Mouse (Mus musculus): Measurements from ENCODE around the gene Trmt5.
A peak's percentile ranks its signal among the peaks of the same experiment; 100 is the strongest.

Trmt5 gene

DNA sequence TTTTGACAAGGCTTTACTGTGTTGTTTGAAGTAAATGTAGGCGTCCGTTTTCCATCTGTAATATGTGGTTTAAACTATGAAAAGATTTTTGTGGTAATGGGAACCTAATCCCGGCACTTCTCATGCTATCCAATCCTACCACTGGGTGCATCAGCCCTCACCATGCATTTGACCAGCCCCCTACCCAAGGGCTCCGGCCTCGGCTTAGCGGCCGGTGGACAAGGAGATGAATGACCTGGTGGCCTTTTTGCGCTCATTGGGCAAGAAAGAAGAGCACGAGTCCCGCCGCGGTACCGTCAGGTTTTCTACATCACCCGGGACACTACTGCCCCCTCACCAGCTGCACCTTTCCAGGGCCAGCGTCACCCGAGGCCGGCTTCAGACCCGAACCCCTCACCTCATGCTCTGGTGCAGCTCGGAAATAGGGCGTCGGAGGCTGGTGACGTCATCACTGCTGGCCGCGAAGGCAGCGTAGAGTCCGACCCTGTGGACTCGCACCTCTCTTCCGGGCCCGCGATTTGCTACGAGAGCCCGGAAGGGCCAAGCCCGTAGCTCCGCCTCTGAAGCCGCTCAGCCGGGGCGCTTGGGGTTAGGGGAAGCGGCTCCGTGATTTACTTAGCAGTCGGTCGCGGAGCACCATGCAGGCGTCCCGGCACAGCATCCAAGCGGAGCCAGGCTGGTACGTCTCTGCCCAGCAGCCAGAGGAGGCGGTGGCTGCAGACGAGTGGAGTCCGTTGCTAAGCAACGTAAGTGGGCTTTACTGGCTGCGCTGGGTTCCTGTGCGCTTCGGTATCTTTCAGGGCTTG, at the start of gene Trmt5, which contains the start of gene Slc38a6:
TSS of gene Trmt5 (minus strand) at position 424 of the 806 bp plus-strand sequence.
TSS of gene Slc38a6 (plus strand) at position 493 of the 806 bp plus-strand sequence.
- DNase-seq, result peak; percentile 87

DNA sequence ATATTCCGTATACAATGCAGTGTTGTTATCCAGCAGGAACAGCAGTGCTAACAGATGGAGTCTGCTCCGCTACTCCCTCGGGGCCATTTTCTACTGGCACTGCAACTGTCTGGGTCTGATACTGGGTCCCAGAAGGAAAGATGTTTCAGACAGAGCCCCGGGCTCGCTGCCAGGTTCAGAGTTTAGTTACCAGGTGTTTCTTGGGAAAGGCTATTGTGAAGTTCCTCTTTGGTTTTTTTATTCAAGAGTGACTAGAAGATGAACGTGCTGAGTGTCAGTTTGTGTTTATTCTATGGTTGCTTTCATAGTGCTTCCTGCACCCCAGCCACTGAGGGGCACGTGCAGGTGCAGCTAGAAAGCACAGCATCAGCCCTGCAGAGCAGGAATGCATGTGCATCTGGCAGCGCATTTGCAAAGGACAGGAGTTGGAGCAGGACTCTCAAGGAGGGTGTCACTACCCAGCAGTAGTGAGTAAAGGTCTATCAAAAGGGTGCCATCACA, 47.6 kb upstream of the Trmt5 start:
- DNase-seq, result no peak

DNA sequence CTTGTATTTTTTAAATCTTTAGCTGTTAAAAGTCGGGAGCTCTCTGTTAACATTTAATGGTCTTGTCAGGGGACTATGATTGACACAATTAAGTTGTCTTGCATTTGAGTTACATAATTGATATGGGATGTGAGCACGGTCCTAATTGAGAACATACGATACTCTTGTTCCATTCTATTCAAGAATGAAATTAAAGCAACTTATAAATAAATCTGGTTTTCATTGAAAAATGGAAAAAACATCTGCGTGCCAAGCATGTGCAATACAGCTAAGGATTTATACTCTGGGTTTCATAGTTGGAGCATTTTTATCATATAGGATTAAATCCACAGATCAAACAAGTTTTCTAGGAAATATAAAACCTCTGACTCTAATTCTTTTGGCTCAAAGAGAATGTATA, 46.2 kb upstream of the Trmt5 start:
- no peak for DNase-seq

DNA sequence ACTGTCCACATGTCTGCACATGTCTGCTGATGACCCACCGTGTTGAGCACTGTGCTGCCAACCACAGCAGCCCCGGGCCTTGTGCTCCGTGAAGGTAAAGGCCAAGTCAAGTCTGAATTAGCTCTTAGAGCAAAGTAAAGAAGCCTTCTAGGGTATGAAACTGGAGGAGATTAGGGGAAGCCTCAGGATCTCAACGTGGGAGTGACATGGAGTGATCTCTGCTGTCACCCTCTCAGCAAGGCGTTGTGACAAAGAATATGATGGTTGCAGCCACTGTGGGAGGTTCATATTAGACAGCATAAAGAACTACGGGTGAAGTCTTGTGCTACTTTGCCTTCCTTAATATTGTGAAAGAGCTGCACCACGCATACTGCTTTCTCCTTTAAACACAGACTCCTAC, 43.7 kb upstream of the Trmt5 start:
- no peak for DNase-seq

DNA sequence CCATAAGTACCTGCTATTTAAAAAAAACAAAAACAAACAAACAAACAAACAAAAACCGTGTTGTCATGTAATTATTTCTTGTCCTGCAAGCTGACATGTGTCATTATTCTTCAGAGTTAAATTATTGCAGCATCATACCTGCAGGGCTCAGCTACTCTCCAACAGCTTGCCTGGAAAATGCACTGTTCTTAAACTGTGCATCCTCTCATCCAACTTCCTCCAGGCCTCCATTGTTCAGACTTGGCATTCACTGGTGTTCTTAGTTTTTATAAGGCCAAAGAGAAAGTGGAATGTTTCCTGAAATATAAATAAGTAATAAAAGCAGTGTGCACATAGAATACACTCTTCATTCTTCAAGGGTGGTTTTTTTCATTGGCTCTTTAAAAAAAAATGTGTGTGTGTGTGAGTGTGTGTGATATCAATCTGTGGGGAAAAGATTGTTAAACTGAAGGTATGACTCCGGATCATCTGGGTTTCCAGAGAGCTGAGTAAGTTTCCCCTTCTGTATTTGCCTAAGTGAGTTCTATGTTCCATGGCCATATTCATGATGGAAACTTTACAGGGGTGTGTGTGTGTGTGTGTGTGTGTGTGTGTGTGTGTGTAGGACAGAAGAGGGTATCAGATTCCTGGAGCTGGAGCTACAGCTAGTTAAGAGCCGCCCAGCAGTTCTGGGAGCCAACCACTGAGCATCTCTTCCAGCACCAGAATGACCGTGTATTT, 42.1 kb upstream of the Trmt5 start:
- DNase-seq, result no peak

DNA sequence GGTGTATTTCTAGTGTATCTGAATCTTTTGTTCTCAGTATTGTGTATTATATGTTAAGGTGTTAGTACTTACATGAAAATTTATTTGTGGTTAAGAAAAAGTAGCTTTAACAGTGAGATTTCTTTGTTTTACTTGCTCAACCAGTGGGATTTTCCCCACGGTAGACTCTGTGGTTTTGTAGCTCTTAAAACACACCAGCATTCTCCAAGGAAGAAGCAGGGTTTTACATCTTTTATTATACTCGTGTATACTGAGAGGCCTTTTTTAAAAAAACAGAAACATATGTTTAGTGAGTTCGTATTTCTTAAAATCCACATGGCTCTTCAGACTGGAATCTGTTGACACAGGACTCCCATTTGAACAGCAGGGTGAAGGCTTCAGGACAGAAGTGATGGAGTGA, 40.9 kb upstream of the Trmt5 start:
- no peak for DNase-seq

DNA sequence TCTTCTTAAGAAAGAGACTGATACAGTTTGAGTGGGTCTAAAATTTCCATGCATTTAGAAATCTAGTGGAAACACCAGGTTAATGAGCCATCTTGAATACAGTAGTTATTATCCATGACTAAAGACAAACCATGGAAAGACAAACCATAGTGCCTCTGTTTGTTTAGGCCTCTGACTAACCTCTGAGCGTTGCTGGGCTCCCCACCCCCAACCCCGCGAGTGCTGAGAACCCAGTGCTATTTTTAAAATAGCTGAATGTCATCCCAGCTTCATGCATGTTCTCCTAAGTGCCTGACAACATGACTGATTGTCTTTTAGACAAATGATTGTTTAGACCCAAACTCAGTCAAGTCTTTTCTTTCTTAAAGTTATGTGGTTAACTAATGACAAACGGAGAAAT, 39.1 kb upstream of the Trmt5 start:
- no peak for DNase-seq

DNA sequence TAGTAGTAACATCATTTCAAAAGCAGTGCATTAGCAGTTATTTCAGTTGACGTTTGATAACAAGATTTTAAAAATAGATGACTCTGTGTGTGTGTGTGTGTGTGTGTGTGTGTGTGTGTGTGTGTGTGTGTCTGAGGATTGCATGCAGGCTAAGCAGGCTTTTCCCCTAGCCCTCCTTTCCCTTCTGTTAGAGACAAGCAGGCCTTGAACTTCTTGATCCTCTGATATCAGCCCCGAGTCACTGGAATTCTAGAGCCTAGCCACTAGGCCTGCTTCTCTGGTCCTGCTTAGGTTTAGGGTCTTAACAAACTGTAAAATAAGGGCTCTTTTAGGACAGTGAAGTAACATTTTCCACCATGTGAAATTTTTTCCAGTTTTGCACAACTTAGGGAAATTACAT, 38.7 kb upstream of the Trmt5 start:
- DNase-seq, result no peak

DNA sequence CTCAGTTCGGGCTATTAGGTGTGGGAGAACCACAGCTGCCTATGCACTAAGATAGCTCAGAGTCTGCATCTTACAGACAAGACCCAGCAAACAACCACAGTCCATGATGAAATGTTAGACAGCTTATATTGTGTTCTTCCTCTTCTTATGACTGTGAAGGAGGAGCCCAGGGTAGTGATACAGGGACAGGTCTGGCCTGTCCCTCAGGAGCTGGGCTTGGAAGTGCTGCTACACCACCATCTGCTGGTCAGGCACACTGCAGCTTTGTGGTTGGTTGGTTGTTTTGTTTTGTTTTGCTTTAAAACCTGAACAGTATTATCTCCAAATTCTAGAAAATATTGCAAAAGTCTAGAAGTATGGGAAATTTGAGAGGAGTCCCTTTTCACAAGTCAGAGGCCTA, 38.2 kb upstream of the Trmt5 start:
- no peak for DNase-seq

DNA sequence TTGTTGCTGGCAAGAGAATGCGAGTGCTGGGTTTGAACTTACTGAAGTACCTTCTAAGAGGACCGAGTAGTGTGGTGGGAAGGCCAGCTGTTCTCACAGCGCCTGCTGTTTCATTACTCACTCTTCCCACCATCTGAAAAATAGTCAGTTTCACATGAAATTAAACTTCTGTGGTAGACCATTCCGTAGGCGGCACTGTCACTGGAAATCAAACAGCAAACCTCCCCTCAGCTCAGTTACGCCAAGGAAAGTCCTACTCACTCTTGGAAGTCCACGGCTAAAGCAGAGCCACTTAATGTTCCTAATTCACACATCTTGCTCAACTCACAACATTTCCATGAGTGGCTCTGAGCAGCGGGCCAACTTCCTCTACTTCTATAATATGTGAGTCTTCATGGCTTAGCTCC, 37.7 kb upstream of the Trmt5 start:
- no peak for DNase-seq

DNA sequence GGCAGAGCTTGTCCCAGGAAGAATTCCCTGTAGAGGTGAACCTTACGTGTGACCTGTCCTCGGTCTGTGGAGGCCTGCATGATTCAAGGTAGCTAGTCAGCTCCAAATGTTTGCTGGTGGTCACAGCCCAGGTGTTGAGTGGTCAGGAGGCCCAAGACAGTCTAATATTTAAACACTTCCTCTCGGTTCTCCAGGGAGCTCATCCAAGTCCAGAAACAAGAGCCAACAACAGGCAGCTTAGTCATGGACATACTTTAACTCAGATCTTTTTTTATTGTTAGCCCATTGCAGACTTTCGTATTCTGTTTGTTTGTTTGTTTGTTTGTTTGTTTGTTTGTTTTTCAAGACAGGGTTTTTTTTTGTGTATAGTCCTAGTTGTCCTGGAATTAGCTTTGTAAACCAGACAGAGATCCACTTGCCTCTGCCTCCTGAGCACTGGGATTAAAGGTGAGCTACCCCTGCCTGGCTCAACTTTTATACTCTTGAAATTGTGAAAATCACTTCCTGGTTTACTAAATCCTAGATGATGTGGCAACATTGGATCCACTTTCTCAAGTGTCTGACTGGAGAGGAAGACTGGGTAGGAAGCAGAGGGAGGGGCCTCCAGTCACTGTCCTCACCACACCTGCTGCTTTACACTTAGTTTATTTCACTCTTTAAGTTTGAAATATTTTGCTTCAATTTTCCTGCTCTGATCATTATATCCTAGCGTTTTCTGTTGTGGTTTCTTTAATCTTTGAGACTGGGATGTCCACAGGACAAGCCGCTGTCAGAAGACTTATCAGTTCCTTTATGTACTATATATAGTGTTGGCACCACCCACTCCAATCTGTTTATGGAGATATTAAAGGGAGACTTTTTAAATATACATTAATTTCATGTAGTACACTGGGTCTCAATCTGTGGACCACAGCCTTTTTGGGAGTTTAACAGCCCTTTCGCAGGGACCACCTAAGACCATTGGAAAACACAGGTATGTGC, 31.5 kb upstream of the Trmt5 start:
- no peak for DNase-seq

DNA sequence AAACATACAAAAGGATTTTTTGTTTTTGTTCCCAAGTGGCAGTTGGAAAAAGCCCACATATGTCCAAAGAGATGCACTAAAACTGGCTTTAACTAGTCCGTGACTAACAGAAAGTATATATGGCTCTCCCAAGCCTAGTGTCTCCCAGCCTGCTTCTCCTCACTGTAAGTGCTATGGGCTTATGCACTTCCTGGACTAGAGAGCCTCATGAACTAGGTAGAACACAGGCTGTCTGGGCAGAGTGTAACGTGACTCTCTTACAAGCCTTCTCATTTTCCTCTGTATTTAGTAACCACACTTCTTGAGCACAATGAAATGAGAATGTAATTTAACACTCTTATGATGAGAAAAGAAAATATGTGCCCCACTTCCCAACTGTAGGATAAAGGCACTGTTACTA, 22.2 kb upstream of the Trmt5 start:
- DNase-seq, result no peak

DNA sequence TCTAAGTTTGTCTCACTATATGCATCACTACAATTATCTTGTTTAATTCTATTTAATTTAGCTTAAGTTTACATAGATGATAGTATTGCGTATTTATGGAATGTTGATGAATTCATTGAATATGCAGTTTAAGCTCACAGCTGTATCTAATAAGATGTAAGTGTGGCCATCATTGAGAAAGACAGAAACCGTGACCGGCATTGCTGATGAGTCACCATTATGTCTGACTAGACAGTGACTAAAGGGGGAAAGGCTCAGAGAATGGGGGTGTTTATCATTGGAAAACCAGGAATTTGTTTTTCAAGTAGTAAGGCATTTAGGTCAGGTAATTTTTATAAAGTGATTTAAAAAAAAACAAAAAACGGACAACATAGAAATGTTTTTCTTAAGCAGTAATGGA, 21.2 kb upstream of the Trmt5 start:
- no peak for DNase-seq

DNA sequence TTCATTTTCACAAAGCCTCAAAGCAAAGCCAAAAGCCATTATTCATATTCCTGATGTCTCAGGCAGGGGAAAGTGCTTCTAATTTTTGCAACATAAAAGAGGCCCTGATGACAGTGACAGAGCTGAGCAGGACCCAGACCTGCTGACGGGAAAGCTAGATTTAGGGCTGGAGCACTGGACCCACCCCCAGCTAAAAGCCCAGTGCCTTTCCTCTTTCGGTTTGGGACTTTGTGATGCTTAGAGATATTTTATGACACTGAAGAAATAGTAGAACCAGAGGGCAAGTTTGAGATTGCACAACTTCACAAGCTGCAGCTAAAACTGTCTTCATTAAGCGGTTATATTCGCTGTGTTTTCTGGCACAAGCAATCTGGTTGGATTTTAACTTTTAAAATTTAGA, 18.1 kb upstream of the Trmt5 start:
- no peak for DNase-seq

DNA sequence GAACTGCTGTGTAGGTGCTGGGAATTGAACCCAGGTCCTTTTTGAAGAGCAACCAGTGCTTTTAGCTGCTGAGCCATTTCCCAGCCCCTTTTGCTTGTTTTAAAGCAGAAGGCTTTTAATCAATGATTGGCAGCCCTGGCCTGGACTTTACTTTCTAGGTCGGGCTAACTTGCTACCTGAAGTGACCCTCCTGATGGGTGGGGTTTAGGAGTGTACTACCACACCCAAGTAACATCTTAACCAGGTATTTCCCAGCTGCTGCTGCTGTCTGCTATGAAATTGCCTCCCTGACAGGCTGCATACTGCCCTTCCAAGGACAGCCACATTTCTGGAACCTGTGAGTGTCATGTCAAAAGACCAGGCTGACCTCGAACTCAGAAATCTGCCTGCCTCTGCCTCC, 14.0 kb upstream of the Trmt5 start:
- no peak for DNase-seq

DNA sequence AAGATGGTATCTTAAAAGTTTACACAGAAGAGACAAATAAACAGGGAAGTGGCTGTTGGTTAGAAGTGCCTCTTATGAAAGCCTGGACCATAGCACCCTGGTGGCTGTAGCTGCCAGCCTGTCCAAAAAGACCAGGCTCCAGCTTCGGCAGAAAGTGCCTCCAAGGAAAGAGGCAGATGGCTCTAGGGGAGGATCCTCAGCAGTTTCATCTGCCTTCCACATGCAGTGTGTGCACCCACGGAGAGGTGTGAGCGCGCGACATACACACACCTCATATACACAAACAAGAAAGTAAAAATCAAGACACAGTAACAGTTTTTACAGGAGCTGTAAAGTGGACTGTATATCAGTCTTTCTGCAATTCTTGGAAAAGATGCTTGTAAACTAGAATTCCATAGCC, 12.1 kb upstream of the Trmt5 start:
- no peak for DNase-seq

DNA sequence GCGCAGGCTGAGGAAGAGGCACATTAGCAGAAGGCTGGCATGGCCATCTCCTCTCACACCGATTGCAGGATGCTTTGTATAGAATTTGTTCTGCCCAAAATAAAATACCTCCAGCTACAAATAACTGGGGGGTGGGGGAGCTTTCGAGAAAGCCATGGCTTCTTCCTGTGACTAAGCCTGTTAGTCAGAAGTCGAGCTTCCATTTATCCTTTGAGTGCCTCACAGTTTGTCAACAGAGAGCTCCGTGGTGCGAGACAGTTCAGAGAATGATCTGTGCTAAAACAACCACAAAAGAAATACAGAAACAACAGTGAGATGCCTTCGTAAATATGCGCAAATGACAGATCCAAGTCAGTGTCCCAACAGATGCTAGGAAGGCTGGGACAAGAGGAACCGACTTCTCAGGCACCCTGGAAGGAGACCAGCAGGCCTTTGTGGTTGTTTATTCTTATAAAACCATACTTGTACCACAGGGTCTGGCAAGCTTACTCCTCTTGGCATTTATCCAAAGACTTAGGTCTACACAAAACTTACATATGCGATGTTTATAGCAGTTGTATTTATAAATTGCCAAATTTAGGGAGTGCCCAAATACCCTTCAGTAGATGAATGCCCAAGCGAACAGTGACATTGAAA, 9.1 kb upstream of the Trmt5 start:
- DNase-seq, result no peak

DNA sequence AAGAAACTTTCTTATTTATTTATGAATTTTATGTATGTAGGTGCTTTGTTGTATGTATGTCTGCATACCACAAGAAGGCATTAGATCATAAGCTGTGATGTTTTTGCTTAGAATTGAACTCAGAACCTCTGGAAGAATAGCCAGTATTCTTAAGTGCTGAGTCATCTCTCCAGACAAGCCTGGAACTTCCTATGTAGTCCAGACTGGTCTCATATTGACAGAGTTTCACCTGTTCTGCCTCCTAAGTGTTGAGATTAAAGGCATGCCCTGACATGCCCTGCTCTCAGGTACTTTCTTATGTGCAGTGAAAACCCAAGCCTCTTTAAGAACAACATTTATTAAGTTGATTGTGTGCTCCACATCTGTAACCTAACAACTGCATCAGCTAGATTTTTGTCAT, 8.4 kb upstream of the Trmt5 start:
- no peak for DNase-seq

DNA sequence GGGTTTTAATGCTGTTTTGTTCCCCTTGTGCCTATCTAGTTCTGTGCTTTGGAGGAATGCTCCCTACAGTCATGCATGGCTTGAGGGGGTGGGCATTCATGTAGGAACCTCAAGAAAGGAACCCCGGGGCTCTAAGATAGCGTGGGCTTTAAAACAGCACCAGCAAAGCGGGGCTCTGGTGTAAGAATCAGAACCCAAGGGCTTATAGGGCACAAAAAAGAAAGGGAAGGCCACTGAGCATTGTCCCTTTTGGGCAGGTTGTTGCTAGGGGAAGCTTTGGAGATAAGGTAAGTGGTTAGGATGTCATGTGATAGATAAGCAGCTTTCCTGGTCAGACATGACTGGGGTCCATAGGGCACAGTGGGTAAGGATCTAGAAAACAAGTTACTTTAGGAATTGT, 2.1 kb upstream of the Trmt5 start:
- DNase-seq, result no peak

DNA sequence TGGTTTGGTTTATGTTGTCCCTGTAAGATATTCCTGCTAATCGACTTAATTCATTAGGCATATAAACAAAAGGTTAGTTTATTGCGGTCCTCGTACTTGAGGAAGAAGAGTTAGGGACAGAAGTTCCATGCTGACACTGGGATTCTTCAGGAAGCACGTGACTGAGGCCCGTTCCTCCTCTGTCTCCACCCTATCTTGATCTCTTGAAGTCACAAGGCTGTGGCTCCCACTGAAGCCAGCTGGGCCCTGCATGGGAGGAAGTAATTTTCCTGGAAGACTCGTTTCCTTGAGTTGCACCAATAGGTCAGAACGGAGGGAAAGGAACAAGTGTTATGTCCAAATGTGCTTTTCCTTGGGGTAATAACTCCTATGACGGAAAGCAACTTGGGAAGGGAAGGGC, 1.1 kb upstream of the Trmt5 start:
- no peak for DNase-seq

DNA sequence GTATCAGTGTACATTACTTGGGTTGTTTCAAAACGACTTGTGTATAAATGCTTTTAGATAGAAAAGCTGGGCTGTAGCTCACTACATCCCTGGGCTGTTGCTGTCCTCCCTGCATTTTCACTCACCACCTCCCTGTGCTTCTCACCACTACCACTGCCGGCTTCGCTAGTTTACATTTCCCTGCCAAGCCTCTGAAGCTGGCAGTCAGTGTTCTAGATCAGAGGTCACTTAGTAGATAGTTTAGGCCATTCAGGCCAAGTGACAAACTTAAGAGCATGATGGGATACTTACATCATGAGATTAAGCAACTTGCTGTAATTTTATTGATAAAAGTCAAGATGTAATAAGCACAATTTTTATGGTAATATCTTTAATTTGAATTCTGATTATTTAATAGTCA, 11.6 kb downstream of the Trmt5 start:
- DNase-seq, result no peak

DNA sequence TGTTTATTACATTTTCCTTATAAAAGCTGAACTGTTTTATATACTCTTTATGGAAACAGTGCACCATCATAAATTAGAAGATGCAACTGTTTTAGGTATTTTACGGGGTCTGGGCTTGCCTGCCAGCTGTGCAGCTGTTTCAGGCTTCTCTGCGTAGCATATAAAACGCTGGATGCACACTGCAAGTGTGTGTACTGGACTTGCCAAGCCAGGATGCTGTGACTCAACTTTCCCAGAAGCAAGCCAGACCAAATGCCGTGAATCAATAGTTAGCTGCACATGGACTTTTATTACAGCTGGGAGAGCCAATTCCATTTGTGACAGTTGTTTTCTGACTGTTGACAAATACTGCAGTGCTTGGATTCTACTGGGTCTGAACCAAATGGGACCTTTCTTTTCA, 16.6 kb downstream of the Trmt5 start:
- no peak for DNase-seq

DNA sequence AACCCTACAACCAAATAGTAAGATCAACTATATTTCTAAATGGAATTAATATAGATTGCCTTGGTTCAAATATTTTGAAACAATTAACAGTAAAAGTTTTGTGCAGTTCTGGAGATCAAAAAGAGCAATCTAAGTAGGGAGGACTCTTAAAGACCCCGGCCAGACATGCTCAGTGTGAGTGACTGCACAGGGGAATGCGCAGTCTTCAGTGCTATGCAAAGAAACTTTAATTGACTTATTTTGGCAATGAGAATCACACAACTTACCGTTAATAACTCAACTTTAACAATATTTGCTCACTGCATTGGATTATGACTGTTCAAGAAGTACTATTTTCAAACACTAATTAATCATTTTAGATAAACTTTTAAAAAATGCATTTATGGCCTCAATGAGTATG, 17.0 kb downstream of the Trmt5 start:
- DNase-seq, result no peak

Data from spleen, adult 18-20 months (tissue).